Mouse (Mus musculus): ENCODE data around the gene Lgals2.

DNA sequence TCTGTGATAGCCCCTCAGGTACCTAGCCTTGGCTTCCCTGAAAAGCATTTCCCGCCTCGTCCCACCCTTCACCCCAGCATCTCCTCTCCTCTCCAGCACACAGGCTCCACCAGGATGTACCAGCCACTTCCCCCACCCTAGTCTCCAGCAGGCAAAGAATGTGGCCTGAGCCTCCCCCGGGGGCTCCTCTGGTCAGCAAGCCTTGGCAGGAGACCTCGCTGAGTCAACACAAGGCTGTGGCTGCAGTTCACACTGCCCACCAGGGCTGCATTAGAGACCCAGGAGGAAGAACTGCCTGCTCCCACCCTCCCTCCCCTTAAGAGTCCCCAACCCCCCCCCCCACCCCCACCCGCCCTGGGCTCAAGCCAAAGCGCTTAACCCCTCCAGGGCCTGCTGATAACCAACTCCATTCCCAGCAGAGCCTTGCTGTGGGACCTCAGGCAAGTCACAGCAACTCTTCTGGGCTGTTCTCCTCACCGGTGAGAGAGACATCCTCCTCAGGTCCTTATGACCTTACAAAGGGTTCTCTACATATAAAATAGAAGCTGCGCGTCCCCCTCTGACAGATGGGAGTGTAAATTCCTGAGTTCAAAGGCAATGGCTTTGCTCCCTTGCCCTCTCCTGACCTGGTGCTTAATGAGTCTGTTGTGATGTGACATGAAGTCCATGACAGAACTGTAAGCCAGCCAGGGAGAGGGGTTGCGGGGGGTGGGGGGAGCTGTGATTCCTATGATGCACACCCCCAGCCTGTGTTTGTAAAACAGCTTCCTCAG, 20.9 kb downstream of the Lgals2 start:
- TF ChIP-seq CTCF (IDR thresholded peaks at IDR 0.05; ENCODE audit: low read depth, low read length), result no peak
- no peak for TF ChIP-seq GATA1 (IDR thresholded peaks at IDR 0.05; ENCODE audit: borderline replicate concordance, low read length)
- no peak for TF ChIP-seq GATA2 (IDR thresholded peaks at IDR 0.05; ENCODE audit: borderline replicate concordance, low read depth, low read length)
- no peak for TF ChIP-seq POLR2AphosphoS5 (IDR thresholded peaks at IDR 0.05; ENCODE audit: insufficient replicate concordance, low read depth, low read length)
- no peak for TF ChIP-seq TAL1 (conservative IDR thresholded peaks at IDR 0.05; ENCODE audit: low read depth, low read length)

Data from G1E (cell line).